Mouse (Mus musculus) ovary, postnatal 36 days (tissue): ENCODE measurements around the gene Sorl1.
"Not testable (repeated sequence)": the region's sequence is repeated elsewhere in the genome, so short reads cannot be mapped to it uniquely, and the experiment has no call there.

Experiments
- DNase-seq: peaks from one replicate; pipeline ENCODE4 v3.0.0; 2022; ENCODE audit warnings: low spot score, mixed read lengths

Gene Sorl1

GRCm38 (mm10) chr9:42094028-42094551 is 30.0 kb downstream of the Sorl1 start:
- no peak for DNase-seq

GRCm38 (mm10) chr9:42092749-42093148 is 31.3 kb downstream of the Sorl1 start:
- DNase-seq: no peak

- no peak for DNase-seq
Measured at GRCm38 (mm10) chr9:42091561-42091960, 32.5 kb downstream of the Sorl1 start.

- no peak for DNase-seq
Measured at GRCm38 (mm10) chr9:42087921-42088320, 36.2 kb downstream of the Sorl1 start.

- no peak for DNase-seq
Measured at GRCm38 (mm10) chr9:42085970-42086369, 38.1 kb downstream of the Sorl1 start.

- no peak for DNase-seq
Measured at GRCm38 (mm10) chr9:42083661-42084067, 40.4 kb downstream of the Sorl1 start.

GRCm38 (mm10) chr9:42081681-42082530 is 42.2 kb downstream of the Sorl1 start:
- DNase-seq: no peak

- no peak for DNase-seq
Measured at GRCm38 (mm10) chr9:42080671-42081070, 43.4 kb downstream of the Sorl1 start.

- no peak for DNase-seq
Measured at GRCm38 (mm10) chr9:42077112-42077845, 46.8 kb downstream of the Sorl1 start.

- no peak for DNase-seq
Measured at GRCm38 (mm10) chr9:42076256-42076849, 47.7 kb downstream of the Sorl1 start.

GRCm38 (mm10) chr9:42075241-42075640 is 48.9 kb downstream of the Sorl1 start:
- no peak for DNase-seq

GRCm38 (mm10) chr9:42072010-42072409 is 52.1 kb downstream of the Sorl1 start:
- DNase-seq: no peak

GRCm38 (mm10) chr9:42070856-42071255 is 53.2 kb downstream of the Sorl1 start:
- no peak for DNase-seq

- DNase-seq: no peak
Measured at GRCm38 (mm10) chr9:42069471-42069870, 54.6 kb downstream of the Sorl1 start.

GRCm38 (mm10) chr9:42067950-42068349 is 56.1 kb downstream of the Sorl1 start:
- no peak for DNase-seq

GRCm38 (mm10) chr9:42065756-42066155 is 58.3 kb downstream of the Sorl1 start:
- DNase-seq: no peak

- no peak for DNase-seq
Measured at GRCm38 (mm10) chr9:42063391-42063790, 60.7 kb downstream of the Sorl1 start.

GRCm38 (mm10) chr9:42062269-42062668 is 61.8 kb downstream of the Sorl1 start:
- DNase-seq: no peak

GRCm38 (mm10) chr9:42059006-42059405 is 65.1 kb downstream of the Sorl1 start:
- not testable (repeated sequence) for DNase-seq

GRCm38 (mm10) chr9:42056591-42056990 is 67.5 kb downstream of the Sorl1 start:
- no peak for DNase-seq

GRCm38 (mm10) chr9:42055378-42055777 is 68.7 kb downstream of the Sorl1 start:
- no peak for DNase-seq
